Mouse (Mus musculus) thymus, adult 2 months (tissue): ENCODE data around the gene S100a5. TPM values are rescaled to one million over a fixed set of nuclear protein-coding genes. Genes with fewer than 3 reads are reported as not detected.

Experiments
- DNase-seq: peaks from one replicate; pipeline ENCODE4 v3.0.0; 2021
- H3K27ac ChIP-seq: fragments of 200-500 bp; 2 replicates; pipeline ENCODE4 v1.5.1; 2012; ENCODE audit warnings: low read length, control low read depth; ENCODE audit not compliant: control insufficient read depth, insufficient read depth
- H3K27me3 ChIP-seq: fragments of 200-500 bp; 2 replicates; pipeline ENCODE4 v1.6.1; 2012; ENCODE audit warnings: mild to moderate bottlenecking, low read length, moderate library complexity, mixed read lengths; ENCODE audit not compliant: control insufficient read depth, insufficient read depth
- H3K36me3 ChIP-seq: fragments of 200-500 bp; 2 replicates; pipeline ENCODE4 v1.6.1; 2012; ENCODE audit warnings: mild to moderate bottlenecking, low read length, moderate library complexity; ENCODE audit not compliant: control insufficient read depth, insufficient read depth
- H3K4me1 ChIP-seq: fragments of 200-500 bp; replicated peaks from 2 replicates; pipeline ENCODE4 v1.6.1; 2012; ENCODE audit warnings: low read length; ENCODE audit not compliant: control insufficient read depth, insufficient read depth
- H3K4me3 ChIP-seq: fragments of 200-500 bp; 2 replicates; pipeline ENCODE4 v1.5.1; 2012; ENCODE audit warnings: mild to moderate bottlenecking, low read length, control low read depth, moderate library complexity; ENCODE audit not compliant: control insufficient read depth, insufficient read depth
- CTCF ChIP-seq: fragments of 200-500 bp; IDR thresholded peaks from 2 replicates; pipeline ENCODE4 v1.5.1; 2012; ENCODE audit warnings: mild to moderate bottlenecking, control low read depth, low read length, moderate library complexity, borderline replicate concordance; ENCODE audit not compliant: control insufficient read depth, poor library complexity, insufficient read depth; ENCODE audit errors: extremely low read depth
- POLR2A ChIP-seq: fragments of 200-500 bp; IDR thresholded peaks from 2 replicates; pipeline ENCODE4 v1.6.1; 2012; ENCODE audit warnings: mild to moderate bottlenecking, low read length, control low read depth, moderate library complexity; ENCODE audit not compliant: control insufficient read depth, poor library complexity, insufficient read depth; ENCODE audit errors: extremely low read depth
- WGBS: fragments of 180-500 bp; shearing (Covaris S2); methylation state at CpG from one replicate; pipeline ENCODE4 v1.1.7; 2018; 5-methylcytosine and 5-hydroxymethylcytosine counted together
- polyA plus RNA-seq: library from polyadenylated mRNA; depleted of rRNA; stranded (reverse); fragments of >200 nt; gene quantifications from 2 replicates; pipeline ENCODE4 v1.2.3, GENCODE M21; 2012

Gene S100a5
- polyA plus RNA-seq, 1 experiment = not detected

- 98% methylated on average over 5 of the region's 5 CpGs for WGBS
- no peak overlapping the region for H3K27ac ChIP-seq
- H3K36me3 ChIP-seq = no peaks in the 10 kb centered on the region
- H3K4me3 ChIP-seq = no peak overlapping the region
- DNase-seq = no peak
- H3K4me1 ChIP-seq = peaks cover 5% of the 10 kb centered on the region
- no peaks in the 10 kb centered on the region for H3K27me3 ChIP-seq
- no peak for TF ChIP-seq CTCF
- TF ChIP-seq POLR2A = no peak
These were observed 27.2 kb upstream of the S100a5 start for GRCm38 (mm10) chr3:90581141-90581540.

GRCm38 (mm10) chr3:90582156-90582555, 26.2 kb upstream of the S100a5 start:
- DNase-seq = no peak
- Histone ChIP-seq H3K27ac (no peak overlapping the region), H3K4me3 (no peak overlapping the region), H3K4me1 (peaks cover 15% of the 10 kb centered on the region), H3K27me3 (no peaks in the 10 kb centered on the region), H3K36me3 (no peaks in the 10 kb centered on the region)
- no peak for TF ChIP-seq POLR2A
- 98% methylated on average over 1 of the region's 1 CpGs for WGBS

- Histone ChIP-seq H3K36me3 (no peaks in the 10 kb centered on the region), H3K4me1 (peaks cover 19% of the 10 kb centered on the region), H3K27ac (no peak overlapping the region), H3K4me3 (no peak overlapping the region), H3K27me3 (no peaks in the 10 kb centered on the region)
- WGBS = 96% methylated on average over 4 of the region's 4 CpGs
- no peak for DNase-seq
- no peak for TF ChIP-seq POLR2A
- no peak for TF ChIP-seq CTCF
These were observed 25.8 kb upstream of the S100a5 start for GRCm38 (mm10) chr3:90582556-90582955.

GRCm38 (mm10) chr3:90583893-90584292, 24.4 kb upstream of the S100a5 start:
- 74% methylated on average over 3 of the region's 3 CpGs for WGBS
- Histone ChIP-seq H3K4me1 (peaks cover 26% of the 10 kb centered on the region), H3K36me3 (no peaks in the 10 kb centered on the region), H3K4me3 (no peak overlapping the region), H3K27ac (no peak overlapping the region), H3K27me3 (no peaks in the 10 kb centered on the region)
- TF ChIP-seq POLR2A (no peak), CTCF (no peak)
- DNase-seq = no peak

- Histone ChIP-seq H3K27ac (peak overlapping the region; percentile 93; the same call in 1 of the 2 replicates), H3K4me3 (no peak overlapping the region), H3K4me1 (peaks cover 39% of the 10 kb centered on the region), H3K27me3 (no peaks in the 10 kb centered on the region), H3K36me3 (no peaks in the 10 kb centered on the region)
- WGBS = 38% methylated on average over 5 of the region's 5 CpGs
- TF ChIP-seq POLR2A (no peak), CTCF (peak; percentile 60; the same call in 1 of the 2 replicates)
- DNase-seq = peak; percentile 56
These were observed 22.7 kb upstream of the S100a5 start for GRCm38 (mm10) chr3:90585595-90585994.

GRCm38 (mm10) chr3:90586016-90586643, 22.2 kb upstream of the S100a5 start:
- 16% methylated on average over 15 of the region's 15 CpGs for WGBS
- H3K4me3 ChIP-seq = no peak overlapping the region

GRCm38 (mm10) chr3:90586906-90587305, 21.4 kb upstream of the S100a5 start:
- H3K4me3 ChIP-seq = no peak overlapping the region
- no peaks in the 10 kb centered on the region for H3K27me3 ChIP-seq
- peak overlapping the region; percentile 93 for H3K27ac ChIP-seq
- peaks cover 39% of the 10 kb centered on the region for H3K4me1 ChIP-seq
- WGBS = 4% methylated on average over 10 of the region's 10 CpGs
- peak; percentile 86 for DNase-seq
- TF ChIP-seq POLR2A (0 out of 2 replicates have a peak, but pooled peaks have one; percentile 41), CTCF (0 out of 2 replicates have a peak, but pooled peaks have one; percentile 28)
- H3K36me3 ChIP-seq = no peaks in the 10 kb centered on the region

More at GRCm38 (mm10) chr3:90586016-90586643, 22.2 kb upstream of the S100a5 start:
- Histone ChIP-seq H3K27ac (peak overlapping the region; percentile 93), H3K27me3 (no peaks in the 10 kb centered on the region), H3K36me3 (no peaks in the 10 kb centered on the region), H3K4me1 (peaks cover 39% of the 10 kb centered on the region)
- DNase-seq = peak; percentile 43
- TF ChIP-seq POLR2A = no peak
- no peak for TF ChIP-seq CTCF
